Mouse (Mus musculus) heart, embryonic 11.5 days (tissue): ENCODE results near the gene Ifrd2. TPM values are rescaled to one million over a fixed set of nuclear protein-coding genes. Genes with fewer than 3 reads are reported as not detected.
A peak's percentile ranks its signal among the peaks of the same experiment; 100 is the strongest.
"Not testable (repeated sequence)": the region's sequence is repeated elsewhere in the genome, so short reads cannot be mapped to it uniquely, and the experiment has no call there.

Experiments
- ATAC-seq: fragments of 200-750 bp; cut with Nextera tagmentation; replicated peaks from 2 replicates; pipeline ENCODE4 v1.8.0; 2017; ENCODE audit warnings: moderate library complexity; ENCODE audit not compliant: insufficient number of reproducible peaks, low FRiP score, low TSS enrichment
- H3K27ac ChIP-seq: fragments of 300-500 bp; sonication (generic); 2 replicates; pipeline ENCODE4 v1.5.1; 2014; ENCODE audit warnings: mild to moderate bottlenecking, low read depth, low read length
- H3K27me3 ChIP-seq: fragments of 300-500 bp; sonication (generic); 2 replicates; pipeline ENCODE4 v1.6.1; 2014; ENCODE audit warnings: mild to moderate bottlenecking, low read length, mixed read lengths; ENCODE audit not compliant: control insufficient read depth, insufficient read depth
- H3K36me3 ChIP-seq: fragments of 300-500 bp; sonication (generic); 2 replicates; pipeline ENCODE4 v1.6.1; 2014; ENCODE audit warnings: mild to moderate bottlenecking, low read length, moderate library complexity, mixed read lengths; ENCODE audit not compliant: control insufficient read depth, insufficient read depth
- H3K4me1 ChIP-seq: fragments of 300-500 bp; sonication (generic); 2 replicates; pipeline ENCODE4 v1.6.1; 2014; ENCODE audit warnings: low read length; ENCODE audit not compliant: control insufficient read depth, insufficient read depth
- H3K4me2 ChIP-seq: fragments of 300-500 bp; sonication (generic); 2 replicates; pipeline ENCODE4 v1.6.1; 2014; ENCODE audit warnings: mild to moderate bottlenecking, moderate library complexity
- H3K4me3 ChIP-seq: fragments of 300-500 bp; sonication (generic); 2 replicates; pipeline ENCODE4 v1.5.1; 2014; ENCODE audit warnings: low read depth, low read length
- H3K9ac ChIP-seq: fragments of 300-500 bp; sonication (generic); 2 replicates; pipeline ENCODE4 v1.6.1; 2014; ENCODE audit warnings: mild to moderate bottlenecking, low read depth, low read length, moderate library complexity
- H3K9me3 ChIP-seq: fragments of 300-500 bp; sonication (generic); replicated peaks from 2 replicates; pipeline ENCODE4 v1.6.1; 2016; ENCODE audit warnings: low read length; ENCODE audit not compliant: control insufficient read depth
- WGBS: fragments of 180-500 bp; shearing (Covaris S2); extraction: QIAGEN DNeasy Blood & Tissue Kit; methylation state at CpG from one replicate; pipeline ENCODE4 v1.1.7; 2014; ENCODE audit not compliant: insufficient replicate concordance; 5-methylcytosine and 5-hydroxymethylcytosine counted together
- polyA plus RNA-seq: library from polyadenylated mRNA; unstranded; fragments of >200 nt; fragmentation: Nextera tagmentation; extraction: Ambion mirVana; gene quantifications from 2 replicates; pipeline ENCODE4 v1.2.1, GENCODE M21; 2014

Ifrd2 gene
- polyA plus RNA-seq, 1 experiment from 2014 or later, result 57.5 TPM

DNA sequence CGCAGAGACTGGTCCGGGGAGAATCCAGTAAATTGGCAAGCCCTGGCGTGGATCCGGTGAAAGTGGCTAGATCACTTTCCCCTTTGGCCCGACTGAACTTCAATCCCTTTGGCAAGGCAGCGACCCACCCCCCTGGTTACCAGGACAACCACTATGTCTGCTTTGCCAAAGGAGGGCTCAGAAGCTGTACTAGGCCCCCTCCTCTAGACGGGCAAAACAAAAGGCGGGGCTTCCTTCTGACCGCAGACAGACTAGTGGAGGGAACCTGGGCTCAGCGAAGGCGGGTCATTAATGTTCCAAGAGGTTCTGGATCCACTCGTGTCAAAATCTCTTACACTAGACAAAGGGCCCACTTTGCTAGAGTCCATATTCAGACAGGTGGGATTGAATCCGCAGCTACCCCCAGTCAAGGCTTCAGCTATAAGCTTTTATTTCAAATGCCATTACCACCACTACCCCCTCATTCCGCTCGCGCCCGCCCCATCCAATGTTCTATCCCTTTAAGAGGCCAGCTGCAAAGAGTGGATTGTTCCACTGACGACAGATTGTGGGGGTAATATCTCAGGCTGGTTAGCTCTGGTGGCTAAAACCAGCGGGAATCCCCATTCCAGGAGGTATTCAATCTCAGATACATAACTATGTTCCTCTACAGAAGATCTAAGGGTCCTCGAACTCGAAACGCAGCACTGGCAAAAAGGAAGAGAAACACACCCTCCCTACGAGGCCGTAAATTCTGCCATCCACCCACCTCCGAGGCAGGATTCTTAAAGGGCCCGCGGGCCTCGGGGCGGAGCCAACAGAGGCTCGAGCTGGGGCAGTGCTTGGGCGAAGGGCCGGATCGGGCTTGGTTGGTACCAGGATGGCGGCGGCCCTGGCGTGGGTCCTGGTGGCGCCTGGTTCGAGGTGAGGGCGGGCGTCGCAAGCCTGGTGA is 18.8 kb upstream of the Ifrd2 start:
- H3K4me3 ChIP-seq, result peak overlapping the region; percentile 85
- WGBS, result under 1% methylated on average over 41 of the region's 41 CpGs
- peak; percentile 68 for ATAC-seq
- peaks cover 22% of the 10 kb centered on the region for H3K36me3 ChIP-seq
- H3K27ac ChIP-seq, result peak overlapping the region; percentile 86
- H3K27me3 ChIP-seq, result no peaks in the 10 kb centered on the region
- H3K9me3 ChIP-seq, result no peaks in the 10 kb centered on the region
- H3K9ac ChIP-seq, result peak overlapping the region; percentile 92
- peaks cover 46% of the 10 kb centered on the region for H3K4me1 ChIP-seq
- H3K4me2 ChIP-seq, result peak overlapping the region; percentile 93

DNA sequence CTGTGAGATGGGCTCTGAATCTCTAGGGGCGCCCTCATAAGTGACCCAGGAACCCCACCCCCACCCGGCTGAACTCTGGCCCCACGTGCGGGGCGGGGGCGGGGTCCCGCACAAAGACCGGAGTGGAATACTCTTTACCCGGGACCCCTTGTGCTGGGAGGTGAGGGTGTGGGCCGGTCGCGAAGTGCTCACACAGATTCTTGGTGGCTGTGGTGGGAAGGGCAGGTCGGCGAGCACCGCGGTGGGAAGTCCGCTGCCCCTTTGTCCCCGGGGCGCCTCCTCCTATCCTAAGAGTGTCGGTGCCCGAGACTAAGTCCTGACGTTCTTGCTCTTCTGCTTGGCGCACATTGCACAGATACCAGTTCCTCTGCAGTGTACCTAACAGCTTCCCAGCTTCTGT is 18.2 kb upstream of the Ifrd2 start:
- no peaks in the 10 kb centered on the region for H3K27me3 ChIP-seq
- H3K4me1 ChIP-seq, result peaks cover 39% of the 10 kb centered on the region
- WGBS, result under 1% methylated on average over 22 of the region's 23 CpGs
- peaks cover 22% of the 10 kb centered on the region for H3K36me3 ChIP-seq
- ATAC-seq, result peak; percentile 16
- peak overlapping the region; percentile 92 for H3K9ac ChIP-seq
- H3K9me3 ChIP-seq, result no peaks in the 10 kb centered on the region
- H3K27ac ChIP-seq, result peak overlapping the region; percentile 86
- H3K4me3 ChIP-seq, result peak overlapping the region; percentile 85
- peak overlapping the region; percentile 93 for H3K4me2 ChIP-seq

DNA sequence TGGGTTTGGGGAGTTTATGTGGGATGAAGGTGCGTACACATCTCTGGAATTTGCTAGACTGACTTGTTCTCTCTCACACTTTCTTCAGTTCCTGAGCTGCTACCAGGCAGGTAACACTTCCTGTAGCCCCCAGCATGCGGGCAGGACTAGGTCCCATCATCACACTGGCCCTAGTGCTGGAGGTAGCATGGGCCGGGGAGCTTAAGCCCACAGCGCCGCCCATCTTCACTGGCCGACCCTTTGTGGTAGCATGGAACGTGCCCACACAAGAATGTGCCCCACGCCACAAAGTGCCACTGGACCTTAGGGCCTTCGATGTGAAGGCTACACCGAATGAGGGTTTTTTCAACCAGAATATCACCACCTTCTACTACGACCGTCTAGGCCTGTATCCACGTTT is 17.4 kb upstream of the Ifrd2 start:
- Histone ChIP-seq H3K36me3 (peaks cover 20% of the 10 kb centered on the region), H3K4me1 (peaks cover 38% of the 10 kb centered on the region), H3K9me3 (no peaks in the 10 kb centered on the region), H3K9ac (peak overlapping the region; percentile 92), H3K4me3 (peak overlapping the region; percentile 85), H3K27ac (peak overlapping the region; percentile 86), H3K27me3 (no peaks in the 10 kb centered on the region), H3K4me2 (peak overlapping the region; percentile 93)
- 53% methylated on average over 13 of the region's 13 CpGs for WGBS
- ATAC-seq, result no peak

DNA sequence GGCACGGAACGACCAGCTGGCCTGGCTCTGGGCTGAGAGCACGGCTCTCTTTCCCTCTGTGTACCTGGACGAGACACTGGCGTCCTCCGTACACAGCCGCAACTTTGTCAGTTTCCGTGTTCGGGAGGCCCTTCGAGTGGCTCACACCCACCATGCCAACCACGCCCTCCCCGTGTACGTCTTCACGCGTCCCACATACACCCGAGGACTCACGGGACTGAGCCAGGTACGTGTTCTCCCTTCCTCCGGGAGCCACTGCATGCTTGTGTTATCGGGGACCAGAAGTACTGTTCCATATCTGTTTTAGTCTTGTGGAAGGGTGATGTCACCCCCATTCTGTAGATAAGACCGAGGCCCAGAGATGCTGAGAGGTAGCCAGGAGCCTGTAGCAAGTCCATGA is 16.6 kb upstream of the Ifrd2 start:
- peaks cover 20% of the 10 kb centered on the region for H3K36me3 ChIP-seq
- no peak for ATAC-seq
- no peaks in the 10 kb centered on the region for H3K27me3 ChIP-seq
- H3K4me2 ChIP-seq, result peak overlapping the region; percentile 93
- no peak overlapping the region for H3K27ac ChIP-seq
- H3K9ac ChIP-seq, result peak overlapping the region; percentile 92
- H3K4me1 ChIP-seq, result peaks cover 38% of the 10 kb centered on the region
- 60% methylated on average over 21 of the region's 21 CpGs for WGBS
- H3K9me3 ChIP-seq, result no peaks in the 10 kb centered on the region
- peak overlapping the region; percentile 85 for H3K4me3 ChIP-seq

DNA sequence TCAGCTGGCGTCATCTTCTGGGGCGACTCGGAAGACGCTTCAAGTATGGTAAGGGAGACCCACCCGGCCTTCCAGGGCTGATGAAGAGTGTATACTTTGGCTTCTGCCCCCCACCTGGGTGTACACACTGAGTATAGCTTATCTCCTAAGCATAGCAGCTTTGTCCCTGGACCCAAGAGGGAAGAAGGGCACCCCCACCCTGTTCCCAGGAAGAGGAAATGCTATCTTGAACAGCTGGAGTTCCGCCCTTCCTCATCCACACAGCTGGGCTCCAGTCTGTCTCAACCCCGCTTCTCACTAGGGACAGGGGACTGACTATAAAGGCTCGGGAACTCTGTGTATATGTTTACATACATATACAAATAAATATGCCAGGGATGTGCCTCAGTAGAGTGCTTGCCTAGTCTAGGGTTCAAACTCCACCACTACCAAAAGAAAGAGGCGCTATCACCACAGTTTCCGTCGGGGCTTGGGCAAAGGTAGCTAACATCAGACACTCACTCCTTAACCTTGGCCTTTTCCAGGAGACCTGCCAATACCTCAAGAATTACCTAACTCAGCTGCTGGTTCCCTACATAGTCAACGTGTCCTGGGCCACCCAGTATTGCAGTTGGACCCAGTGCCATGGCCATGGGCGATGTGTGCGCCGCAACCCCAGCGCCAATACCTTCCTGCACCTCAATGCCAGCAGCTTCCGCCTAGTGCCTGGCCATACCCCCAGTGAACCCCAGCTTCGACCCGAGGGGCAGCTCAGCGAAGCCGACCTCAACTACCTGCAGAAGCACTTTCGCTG is 15.7 kb upstream of the Ifrd2 start:
- H3K27me3 ChIP-seq, result no peaks in the 10 kb centered on the region
- no peak overlapping the region for H3K27ac ChIP-seq
- peaks cover 38% of the 10 kb centered on the region for H3K4me1 ChIP-seq
- no peaks in the 10 kb centered on the region for H3K9me3 ChIP-seq
- peak overlapping the region; percentile 85 for H3K4me3 ChIP-seq
- peak overlapping the region; percentile 40; the same call in 1 of the 2 replicates for H3K9ac ChIP-seq
- peaks cover 20% of the 10 kb centered on the region for H3K36me3 ChIP-seq
- no peak for ATAC-seq
- peak overlapping the region; percentile 93 for H3K4me2 ChIP-seq
- WGBS, result 86% methylated on average over 22 of the region's 22 CpGs

DNA sequence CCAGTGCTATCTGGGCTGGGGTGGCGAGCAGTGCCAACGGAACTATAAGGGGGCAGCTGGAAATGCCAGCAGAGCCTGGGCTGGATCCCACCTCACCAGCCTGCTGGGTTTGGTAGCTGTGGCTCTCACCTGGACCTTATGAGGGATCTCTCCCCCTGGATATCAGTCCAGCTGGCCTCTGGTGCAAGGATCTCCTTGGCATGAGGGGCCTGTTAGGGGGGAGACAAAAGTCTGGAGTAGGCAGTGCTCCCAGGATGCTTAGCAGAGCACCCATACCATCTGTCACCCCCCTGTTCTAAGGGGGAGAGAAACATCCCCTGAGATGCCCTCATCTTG is 15.1 kb upstream of the Ifrd2 start:
- Histone ChIP-seq H3K9me3 (no peaks in the 10 kb centered on the region), H3K27ac (no peak overlapping the region), H3K4me1 (peaks cover 43% of the 10 kb centered on the region), H3K36me3 (peaks cover 20% of the 10 kb centered on the region), H3K27me3 (no peaks in the 10 kb centered on the region), H3K4me2 (no peak overlapping the region), H3K9ac (no peak overlapping the region), H3K4me3 (no peak overlapping the region)
- 91% methylated on average over 2 of the region's 2 CpGs for WGBS
- no peak for ATAC-seq

DNA sequence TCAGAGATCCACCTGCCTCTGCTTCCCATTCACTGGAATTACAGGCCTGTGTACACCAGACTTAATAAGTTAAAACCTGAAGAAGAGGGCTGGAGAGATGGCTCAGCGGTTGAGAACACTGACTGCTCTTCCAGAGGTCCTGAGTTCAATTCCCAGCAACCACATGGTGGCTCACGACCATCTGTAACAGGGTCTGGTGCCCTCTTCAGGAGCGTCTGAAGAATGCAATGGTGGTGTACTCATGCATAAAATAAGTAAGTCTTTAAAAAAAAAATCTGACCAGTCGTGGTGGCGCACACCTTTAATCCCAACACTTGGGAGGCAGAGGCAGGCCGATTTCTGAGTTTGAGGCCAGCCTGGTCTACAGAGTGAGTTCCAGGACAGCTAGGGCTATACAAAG is 13.7 kb upstream of the Ifrd2 start:
- H3K9ac ChIP-seq, H3K4me2 ChIP-seq, H3K4me3 ChIP-seq, H3K27me3 ChIP-seq, H3K27ac ChIP-seq, H3K9me3 ChIP-seq, ATAC-seq: not testable (repeated sequence)
- 82% methylated on average over 6 of the region's 6 CpGs for WGBS
- H3K36me3 ChIP-seq, result peaks cover 20% of the 10 kb centered on the region
- H3K4me1 ChIP-seq, result peaks cover 37% of the 10 kb centered on the region

DNA sequence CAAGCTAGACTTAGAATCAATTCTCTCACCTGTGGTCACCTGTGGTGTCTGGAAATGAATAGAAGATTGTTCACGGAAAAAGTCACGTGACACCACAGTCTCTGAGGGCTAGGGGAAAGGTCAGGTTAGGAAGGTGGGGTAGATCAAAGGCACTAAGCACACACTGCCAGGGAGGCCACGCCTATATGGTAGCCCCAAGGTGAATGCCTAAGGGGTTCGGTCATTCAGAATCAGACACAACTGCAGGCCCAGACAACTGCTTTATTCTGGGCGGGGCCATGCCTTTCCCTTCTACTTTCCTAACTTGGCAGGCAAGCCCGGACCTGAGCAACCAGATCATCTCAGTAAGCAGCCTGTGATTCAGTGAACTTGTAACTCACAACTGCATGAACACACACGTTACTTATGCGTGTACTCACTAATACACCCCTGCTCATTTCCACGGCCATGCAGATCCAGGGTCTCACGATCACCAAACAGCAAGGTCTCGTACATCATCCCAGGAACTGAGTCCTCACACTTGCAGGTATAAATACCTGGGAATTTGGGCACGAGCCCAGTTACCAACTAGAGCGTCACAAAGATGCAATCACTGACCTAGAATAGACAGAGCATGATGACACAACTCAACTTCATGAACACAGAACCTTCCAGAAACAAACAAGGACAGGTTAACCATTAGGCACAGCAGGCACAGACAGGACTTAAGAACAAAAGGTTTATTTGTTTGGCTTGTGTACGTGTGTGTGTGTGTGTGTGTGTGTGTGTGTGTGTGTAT is 11.7 kb upstream of the Ifrd2 start:
- Histone ChIP-seq H3K27ac (no peak overlapping the region), H3K9ac (no peak overlapping the region), H3K36me3 (peaks cover 14% of the 10 kb centered on the region), H3K4me3 (no peak overlapping the region), H3K4me2 (no peak overlapping the region; the same call in 1 of the 2 replicates), H3K27me3 (no peaks in the 10 kb centered on the region), H3K4me1 (peaks cover 25% of the 10 kb centered on the region), H3K9me3 (no peaks in the 10 kb centered on the region)
- 79% methylated on average over 14 of the region's 14 CpGs for WGBS
- no peak for ATAC-seq
